Mouse (Mus musculus): Measurements from ENCODE around the gene Sapcd1.
"Not testable (repeated sequence)": the region's sequence is repeated elsewhere in the genome, so short reads cannot be mapped to it uniquely, and the experiment has no call there.

Gene Sapcd1

GRCm38 (mm10) chr17:35012430-35012829 is 15.4 kb downstream of the Sapcd1 start:
- DNase-seq (ENCODE audit: extremely low spot score, low read depth, low spot score) = no peak

- DNase-seq (ENCODE audit: extremely low spot score, low read depth, low spot score) = no peak
Measured at GRCm38 (mm10) chr17:35011440-35011839, 16.4 kb downstream of the Sapcd1 start.

- no peak for DNase-seq (ENCODE audit: extremely low spot score, low read depth, low spot score)
Measured at GRCm38 (mm10) chr17:35009586-35009985, 18.2 kb downstream of the Sapcd1 start.

GRCm38 (mm10) chr17:35007387-35007991 is 20.3 kb downstream of the Sapcd1 start:
- no peak for DNase-seq (ENCODE audit: extremely low spot score, low read depth, low spot score)

- not testable (repeated sequence) for DNase-seq (ENCODE audit: extremely low spot score, low read depth, low spot score)
Measured at GRCm38 (mm10) chr17:35005902-35006301, 21.9 kb downstream of the Sapcd1 start.

GRCm38 (mm10) chr17:35005158-35005557 is 22.7 kb downstream of the Sapcd1 start:
- DNase-seq (ENCODE audit: extremely low spot score, low read depth, low spot score) = no peak

GRCm38 (mm10) chr17:35004075-35004717 is 23.6 kb downstream of the Sapcd1 start:
- no peak for DNase-seq (ENCODE audit: extremely low spot score, low read depth, low spot score)

GRCm38 (mm10) chr17:35003022-35003838 is 24.6 kb downstream of the Sapcd1 start:
- no peak for DNase-seq (ENCODE audit: extremely low spot score, low read depth, low spot score)

GRCm38 (mm10) chr17:35002153-35002865 is 25.5 kb downstream of the Sapcd1 start:
- no peak for DNase-seq (ENCODE audit: extremely low spot score, low read depth, low spot score)

GRCm38 (mm10) chr17:35001452-35002152 is 26.2 kb downstream of the Sapcd1 start:
- no peak for DNase-seq (ENCODE audit: extremely low spot score, low read depth, low spot score)

GRCm38 (mm10) chr17:35000717-35001451 is 26.9 kb downstream of the Sapcd1 start, which contains the start of gene Vars:
TSS of gene Vars (plus strand) at chr17:35000987.
- peak; percentile 53 for DNase-seq (ENCODE audit: extremely low spot score, low read depth, low spot score)

GRCm38 (mm10) chr17:34999871-35000716 is 27.7 kb downstream of the Sapcd1 start:
- not testable (repeated sequence) for DNase-seq (ENCODE audit: extremely low spot score, low read depth, low spot score)

- DNase-seq (ENCODE audit: extremely low spot score, low read depth, low spot score) = no peak
Measured at GRCm38 (mm10) chr17:34998526-34999430, 29.0 kb downstream of the Sapcd1 start.

GRCm38 (mm10) chr17:34997142-34997483 is 30.7 kb downstream of the Sapcd1 start:
- no peak for DNase-seq (ENCODE audit: extremely low spot score, low read depth, low spot score)

GRCm38 (mm10) chr17:34996411-34997141 is 31.2 kb downstream of the Sapcd1 start:
- DNase-seq (ENCODE audit: extremely low spot score, low read depth, low spot score) = no peak

GRCm38 (mm10) chr17:34995927-34996326 is 31.9 kb downstream of the Sapcd1 start:
- DNase-seq (ENCODE audit: extremely low spot score, low read depth, low spot score) = not testable (repeated sequence)

GRCm38 (mm10) chr17:34995192-34995591 is 32.6 kb downstream of the Sapcd1 start:
- not testable (repeated sequence) for DNase-seq (ENCODE audit: extremely low spot score, low read depth, low spot score)

All from hindlimb bud, embryonic 11.5 days (tissue).